Mouse (Mus musculus): ENCODE data around the gene Cmtm3. TPM values are rescaled to one million over a fixed set of nuclear protein-coding genes. Genes with fewer than 3 reads are reported as not detected.

Gene Cmtm3
- total RNA-seq, 2 experiments from 2014 or later, result 12.4 to 16.5 TPM

GRCm38 (mm10) chr8:104379301-104379836, 40.2 kb downstream of the Cmtm3 start:
- DNase-seq (ENCODE audit: extremely low spot score in 1 of 2, low spot score in 1 of 2), result no peak

DNA sequence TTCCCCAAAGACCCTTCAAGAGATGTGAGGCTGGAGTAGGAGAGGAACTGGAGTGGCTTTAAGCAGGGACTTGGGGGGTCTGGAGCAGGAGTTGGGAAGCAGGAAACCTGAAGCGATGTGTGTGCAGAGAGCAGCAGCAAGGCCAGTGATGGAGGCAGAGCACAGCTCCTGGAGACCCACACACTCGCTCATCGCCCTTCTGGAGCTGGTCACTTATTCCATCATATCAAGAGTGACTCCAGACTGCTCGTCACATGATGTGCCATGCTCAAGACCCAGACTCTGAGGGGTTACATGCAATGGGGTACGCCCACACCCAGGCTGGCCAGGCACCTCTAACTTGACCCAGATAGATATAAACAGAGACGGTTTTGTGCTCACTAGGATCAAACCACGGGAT, 41.1 kb downstream of the Cmtm3 start:
- no peak for DNase-seq (ENCODE audit: extremely low spot score in 1 of 2, low spot score in 1 of 2)

DNA sequence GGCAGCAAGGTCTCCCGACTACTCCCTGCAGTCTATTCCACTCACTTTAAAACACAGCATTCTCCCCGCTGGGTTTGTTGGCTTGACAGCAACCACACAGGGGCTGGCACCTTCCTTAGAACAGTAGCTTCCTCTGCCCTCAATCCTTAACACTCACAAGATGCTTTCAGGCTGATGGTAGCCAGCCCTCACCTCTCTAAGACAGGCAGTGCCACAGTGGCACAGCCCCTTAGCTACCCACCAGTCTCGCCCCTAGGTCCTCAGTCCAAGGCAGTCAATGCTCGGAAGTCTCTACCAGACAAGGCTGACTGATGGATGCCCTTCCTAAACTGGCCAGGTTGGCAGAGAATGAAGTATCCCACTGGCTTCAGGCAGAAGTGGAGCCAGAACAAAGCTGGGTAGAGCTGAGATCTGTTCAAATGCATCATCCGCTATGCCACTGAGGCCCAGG, 41.8 kb downstream of the Cmtm3 start:
- no peak for DNase-seq (ENCODE audit: extremely low spot score in 1 of 2, low spot score in 1 of 2)

GRCm38 (mm10) chr8:104383296-104383695, 44.1 kb downstream of the Cmtm3 start:
- DNase-seq (ENCODE audit: extremely low spot score in 1 of 2, low spot score in 1 of 2), result no peak

GRCm38 (mm10) chr8:104383977-104384376, 44.8 kb downstream of the Cmtm3 start:
- DNase-seq (ENCODE audit: extremely low spot score in 1 of 2, low spot score in 1 of 2), result no peak

DNA sequence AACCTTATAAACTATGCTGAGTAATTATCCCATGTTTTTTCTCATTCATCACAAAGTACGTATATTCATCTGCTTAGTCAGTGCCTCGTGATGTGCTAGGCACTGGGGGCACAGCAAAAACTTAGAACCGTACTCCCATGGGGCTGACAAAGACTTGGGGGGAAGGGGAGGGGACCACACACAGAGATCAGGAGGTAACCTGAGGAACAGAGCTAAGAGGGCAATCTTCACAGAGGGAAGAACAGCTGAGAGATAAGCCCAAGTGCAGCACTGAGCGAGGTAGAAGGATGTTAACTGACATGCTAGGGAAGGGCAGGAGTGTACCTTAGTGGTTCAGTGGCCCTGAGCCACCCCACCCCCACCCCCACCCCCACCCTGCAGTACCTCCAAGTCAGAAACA, 47.5 kb downstream of the Cmtm3 start:
- DNase-seq (ENCODE audit: extremely low spot score in 1 of 2, low spot score in 1 of 2), result no peak

- DNase-seq (ENCODE audit: extremely low spot score in 1 of 2, low spot score in 1 of 2), result no peak
Measured at GRCm38 (mm10) chr8:104387501-104387900, 48.3 kb downstream of the Cmtm3 start.

- DNase-seq (ENCODE audit: extremely low spot score in 1 of 2, low spot score in 1 of 2), result no peak
Measured at GRCm38 (mm10) chr8:104387980-104388379, 48.8 kb downstream of the Cmtm3 start.

GRCm38 (mm10) chr8:104390245-104390644, 51.0 kb downstream of the Cmtm3 start:
- DNase-seq (ENCODE audit: extremely low spot score in 1 of 2, low spot score in 1 of 2), result no peak

- no peak for DNase-seq (ENCODE audit: extremely low spot score in 1 of 2, low spot score in 1 of 2)
Measured at GRCm38 (mm10) chr8:104393139-104393538, 53.9 kb downstream of the Cmtm3 start.

DNA sequence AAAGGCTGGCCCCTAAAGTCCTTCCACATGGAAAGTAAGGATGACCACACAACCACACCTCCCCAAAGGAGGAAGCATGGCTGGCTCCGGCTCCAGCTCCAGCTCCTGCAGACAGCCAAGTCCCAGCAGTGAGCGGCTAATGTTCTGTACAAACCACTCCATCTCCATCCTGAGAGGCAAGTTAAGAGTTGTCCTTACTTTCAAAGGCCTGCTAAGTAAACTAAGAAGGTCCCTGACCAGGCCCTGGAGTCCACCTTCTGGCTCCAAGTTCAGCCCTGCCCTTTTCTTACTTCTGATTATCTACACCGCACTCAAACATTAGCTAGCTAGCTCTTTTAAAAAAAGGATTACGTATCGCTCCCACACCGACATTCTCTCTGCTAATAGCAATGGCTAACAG, 54.6 kb downstream of the Cmtm3 start:
- DNase-seq (ENCODE audit: extremely low spot score in 1 of 2, low spot score in 1 of 2), result no peak

- DNase-seq (ENCODE audit: extremely low spot score in 1 of 2, low spot score in 1 of 2), result no peak
Measured at GRCm38 (mm10) chr8:104394801-104395702, 55.8 kb downstream of the Cmtm3 start.

DNA sequence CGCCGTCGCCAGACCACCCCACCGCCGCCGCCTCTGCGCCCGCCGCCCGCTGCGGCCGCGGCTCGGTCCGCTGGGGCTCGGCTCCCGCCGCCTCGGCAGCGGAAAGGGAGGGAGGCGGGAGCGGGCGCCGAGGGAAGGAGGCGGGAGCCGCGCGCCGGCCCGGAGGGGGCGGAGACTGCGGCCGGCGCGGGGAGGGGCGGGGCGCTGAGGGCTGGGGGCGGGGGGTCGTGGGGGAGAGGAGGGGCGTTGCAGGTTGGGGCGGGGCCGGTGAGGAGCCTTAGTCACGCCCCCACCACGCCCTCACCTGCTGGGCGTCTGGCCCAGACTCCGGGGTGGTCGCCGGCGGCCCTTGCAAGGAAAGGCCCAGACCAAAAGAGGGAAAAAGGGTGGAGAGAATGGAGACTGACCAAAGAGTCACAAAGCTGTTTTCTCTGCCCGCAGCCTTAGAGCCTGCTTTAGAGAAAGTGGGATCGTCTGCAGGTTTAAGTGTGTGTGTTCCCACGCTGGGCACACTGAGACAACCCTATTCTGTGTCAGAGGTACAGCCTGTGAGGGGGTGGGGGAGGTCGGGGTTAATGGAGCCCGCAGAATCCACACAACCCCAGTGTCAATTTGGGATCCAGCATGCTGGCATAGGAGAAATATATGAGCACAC, 56.6 kb downstream of the Cmtm3 start, which contains the start of gene Cmtm4:
TSS of gene Cmtm4 (minus strand) at position 105 of the 655 bp plus-strand sequence.
- peak; percentile 44 to 45 for DNase-seq (ENCODE audit: extremely low spot score in 1 of 2, low spot score in 1 of 2)

Other genes with a start within 250 kb of the Cmtm3 start
- 10 to 100 TPM in 1 of 2 experiments, 1 to 10 TPM in 1; 8.5 to 10.3 TPM for gene Cdh5, start 237.8 kb upstream of the Cmtm3 start, total RNA-seq (2021)
- gene Bean1, start 169.0 kb upstream of the Cmtm3 start, total RNA-seq (2021), result 1 to 10 TPM; 5.8 to 5.9 TPM
- gene Tk2, start 90.9 kb upstream of the Cmtm3 start, total RNA-seq (2021), result 10 to 100 TPM; 36.4 to 37.7 TPM
- gene Cklf, start 88.5 kb upstream of the Cmtm3 start, total RNA-seq (2021), result 1 to 10 TPM; 6.3 to 9.9 TPM
- gene Cmtm2a, start 46.2 kb upstream of the Cmtm3 start, total RNA-seq (2021), result not detected
- gene Gm45711, start 29.3 kb upstream of the Cmtm3 start, total RNA-seq (2021), result not detected
- not detected for gene Cmtm1, start 29.3 kb upstream of the Cmtm3 start, total RNA-seq (2021)
- gene Gm11020, start 17.8 kb upstream of the Cmtm3 start, total RNA-seq (2021), result not detected
- not detected for gene Cmtm2b, start 17.2 kb upstream of the Cmtm3 start, total RNA-seq (2021)
- gene Cmtm4, start 56.4 kb downstream of the Cmtm3 start, total RNA-seq (2021), result 10 to 100 TPM; 53.2 to 56.9 TPM
- 100 to 1,000 TPM; 234 to 270 TPM for gene Dync1li2, start 103.6 kb downstream of the Cmtm3 start, total RNA-seq (2021)
- gene Terb1, start 170.5 kb downstream of the Cmtm3 start, total RNA-seq (2021), result under 1 TPM; 0.57 to 0.80 TPM
- gene Nae1, start 195.2 kb downstream of the Cmtm3 start, total RNA-seq (2021), result 10 to 100 TPM; 44.3 to 46.9 TPM
- gene Car7, start 195.3 kb downstream of the Cmtm3 start, total RNA-seq (2021), result 10 to 100 TPM; 14.8 to 26.6 TPM

Measured in layer of hippocampus, postnatal 25 days (tissue).